Mouse (Mus musculus): ENCODE measurements around the gene Myh3. TPM values are rescaled to one million over a fixed set of nuclear protein-coding genes. Genes with fewer than 3 reads are reported as not detected.

Gene Myh3
- polyA plus RNA-seq, 1 experiment = 0.36 TPM

GRCm38 (mm10) chr11:67134654-67135053 lies 56.6 kb downstream of the Myh3 start:
- Histone ChIP-seq H3K4me3 (ENCODE audit: low read depth, low read length) (no peak overlapping the region), H3K9ac (ENCODE audit: low read depth, poor library complexity, severe bottlenecking) (no peak overlapping the region), H3K27me3 (ENCODE audit: control insufficient read depth, insufficient read depth, low read length, poor library complexity, severe bottlenecking) (no peaks in the 10 kb centered on the region), H3K36me3 (ENCODE audit: control insufficient read depth, insufficient read depth, low read length, poor library complexity, severe bottlenecking) (no peaks in the 10 kb centered on the region), H3K27ac (ENCODE audit: insufficient read depth, low read length) (no peak overlapping the region), H3K4me1 (ENCODE audit: control insufficient read depth, insufficient read depth, low read length) (no peaks in the 10 kb centered on the region), H3K9me3 (replicated peaks; ENCODE audit: control insufficient read depth, insufficient read depth, low read length, poor library complexity, severe bottlenecking) (no peaks in the 10 kb centered on the region; the same call in 1 of the 2 replicates)
- TF ChIP-seq EP300 (IDR thresholded peaks at IDR 0.05; ENCODE audit: insufficient read depth, low read depth, low read length) (no peak), POLR2A (IDR thresholded peaks at IDR 0.05; ENCODE audit: insufficient read depth, low read length) (no peak), CTCF (IDR thresholded peaks at IDR 0.05; ENCODE audit: low read depth, low read length) (no peak)

GRCm38 (mm10) chr11:67135532-67135931 lies 57.4 kb downstream of the Myh3 start:
- Histone ChIP-seq H3K9ac (ENCODE audit: low read depth, poor library complexity, severe bottlenecking) (no peak overlapping the region), H3K9me3 (replicated peaks; ENCODE audit: control insufficient read depth, insufficient read depth, low read length, poor library complexity, severe bottlenecking) (no peaks in the 10 kb centered on the region; the same call in 1 of the 2 replicates), H3K4me1 (ENCODE audit: control insufficient read depth, insufficient read depth, low read length) (no peaks in the 10 kb centered on the region), H3K27me3 (ENCODE audit: control insufficient read depth, insufficient read depth, low read length, poor library complexity, severe bottlenecking) (no peaks in the 10 kb centered on the region), H3K4me3 (ENCODE audit: low read depth, low read length) (no peak overlapping the region), H3K27ac (ENCODE audit: insufficient read depth, low read length) (no peak overlapping the region), H3K36me3 (ENCODE audit: control insufficient read depth, insufficient read depth, low read length, poor library complexity, severe bottlenecking) (no peaks in the 10 kb centered on the region)
- no peak for TF ChIP-seq POLR2A (IDR thresholded peaks at IDR 0.05; ENCODE audit: insufficient read depth, low read length)
- no peak for TF ChIP-seq EP300 (IDR thresholded peaks at IDR 0.05; ENCODE audit: insufficient read depth, low read depth, low read length)
- no peak for TF ChIP-seq CTCF (IDR thresholded peaks at IDR 0.05; ENCODE audit: low read depth, low read length)

- Histone ChIP-seq H3K9ac (ENCODE audit: low read depth, poor library complexity, severe bottlenecking) (no peak overlapping the region), H3K9me3 (replicated peaks; ENCODE audit: control insufficient read depth, insufficient read depth, low read length, poor library complexity, severe bottlenecking) (no peaks in the 10 kb centered on the region), H3K36me3 (ENCODE audit: control insufficient read depth, insufficient read depth, low read length, poor library complexity, severe bottlenecking) (no peaks in the 10 kb centered on the region), H3K27me3 (ENCODE audit: control insufficient read depth, insufficient read depth, low read length, poor library complexity, severe bottlenecking) (no peaks in the 10 kb centered on the region), H3K4me1 (ENCODE audit: control insufficient read depth, insufficient read depth, low read length) (no peaks in the 10 kb centered on the region), H3K4me3 (ENCODE audit: low read depth, low read length) (no peak overlapping the region), H3K27ac (ENCODE audit: insufficient read depth, low read length) (no peak overlapping the region)
- TF ChIP-seq POLR2A (IDR thresholded peaks at IDR 0.05; ENCODE audit: insufficient read depth, low read length) = no peak
- no peak for TF ChIP-seq EP300 (IDR thresholded peaks at IDR 0.05; ENCODE audit: insufficient read depth, low read depth, low read length)
- TF ChIP-seq CTCF (IDR thresholded peaks at IDR 0.05; ENCODE audit: low read depth, low read length) = no peak
Measured at GRCm38 (mm10) chr11:67139556-67139955, 61.5 kb downstream of the Myh3 start.

GRCm38 (mm10) chr11:67140175-67140574 lies 62.1 kb downstream of the Myh3 start:
- H3K9me3 ChIP-seq (replicated peaks; ENCODE audit: control insufficient read depth, insufficient read depth, low read length, poor library complexity, severe bottlenecking) = no peaks in the 10 kb centered on the region
- no peaks in the 10 kb centered on the region for H3K27me3 ChIP-seq (ENCODE audit: control insufficient read depth, insufficient read depth, low read length, poor library complexity, severe bottlenecking)
- H3K4me3 ChIP-seq (ENCODE audit: low read depth, low read length) = no peak overlapping the region
- no peaks in the 10 kb centered on the region for H3K36me3 ChIP-seq (ENCODE audit: control insufficient read depth, insufficient read depth, low read length, poor library complexity, severe bottlenecking)
- no peak overlapping the region for H3K9ac ChIP-seq (ENCODE audit: low read depth, poor library complexity, severe bottlenecking)
- H3K4me1 ChIP-seq (ENCODE audit: control insufficient read depth, insufficient read depth, low read length) = no peaks in the 10 kb centered on the region
- no peak for TF ChIP-seq EP300 (IDR thresholded peaks at IDR 0.05; ENCODE audit: insufficient read depth, low read depth, low read length)
- no peak for TF ChIP-seq POLR2A (IDR thresholded peaks at IDR 0.05; ENCODE audit: insufficient read depth, low read length)
- no peak for TF ChIP-seq CTCF (IDR thresholded peaks at IDR 0.05; ENCODE audit: low read depth, low read length)
- no peak overlapping the region for H3K27ac ChIP-seq (ENCODE audit: insufficient read depth, low read length)

GRCm38 (mm10) chr11:67141031-67141430 lies 62.9 kb downstream of the Myh3 start:
- no peaks in the 10 kb centered on the region for H3K9me3 ChIP-seq (replicated peaks; ENCODE audit: control insufficient read depth, insufficient read depth, low read length, poor library complexity, severe bottlenecking)
- TF ChIP-seq EP300 (IDR thresholded peaks at IDR 0.05; ENCODE audit: insufficient read depth, low read depth, low read length) (no peak), POLR2A (IDR thresholded peaks at IDR 0.05; ENCODE audit: insufficient read depth, low read length) (no peak), CTCF (IDR thresholded peaks at IDR 0.05; ENCODE audit: low read depth, low read length) (no peak)
- H3K4me3 ChIP-seq (ENCODE audit: low read depth, low read length) = no peak overlapping the region
- H3K27me3 ChIP-seq (ENCODE audit: control insufficient read depth, insufficient read depth, low read length, poor library complexity, severe bottlenecking) = no peaks in the 10 kb centered on the region
- no peaks in the 10 kb centered on the region for H3K36me3 ChIP-seq (ENCODE audit: control insufficient read depth, insufficient read depth, low read length, poor library complexity, severe bottlenecking)
- H3K9ac ChIP-seq (ENCODE audit: low read depth, poor library complexity, severe bottlenecking) = no peak overlapping the region
- no peak overlapping the region for H3K27ac ChIP-seq (ENCODE audit: insufficient read depth, low read length)
- no peaks in the 10 kb centered on the region for H3K4me1 ChIP-seq (ENCODE audit: control insufficient read depth, insufficient read depth, low read length)

GRCm38 (mm10) chr11:67142047-67142446 lies 63.9 kb downstream of the Myh3 start:
- Histone ChIP-seq H3K4me3 (ENCODE audit: low read depth, low read length) (no peak overlapping the region), H3K4me1 (ENCODE audit: control insufficient read depth, insufficient read depth, low read length) (no peaks in the 10 kb centered on the region), H3K36me3 (ENCODE audit: control insufficient read depth, insufficient read depth, low read length, poor library complexity, severe bottlenecking) (no peaks in the 10 kb centered on the region), H3K9ac (ENCODE audit: low read depth, poor library complexity, severe bottlenecking) (no peak overlapping the region), H3K27ac (ENCODE audit: insufficient read depth, low read length) (no peak overlapping the region), H3K9me3 (replicated peaks; ENCODE audit: control insufficient read depth, insufficient read depth, low read length, poor library complexity, severe bottlenecking) (no peaks in the 10 kb centered on the region), H3K27me3 (ENCODE audit: control insufficient read depth, insufficient read depth, low read length, poor library complexity, severe bottlenecking) (no peaks in the 10 kb centered on the region)
- TF ChIP-seq POLR2A (IDR thresholded peaks at IDR 0.05; ENCODE audit: insufficient read depth, low read length) (no peak), CTCF (IDR thresholded peaks at IDR 0.05; ENCODE audit: low read depth, low read length) (no peak), EP300 (IDR thresholded peaks at IDR 0.05; ENCODE audit: insufficient read depth, low read depth, low read length) (no peak)
